Mouse (Mus musculus) embryonic facial prominence, embryonic 11.5 days (tissue): ENCODE data around the gene Pithd1. TPM values are rescaled to one million over a fixed set of nuclear protein-coding genes. Genes with fewer than 3 reads are reported as not detected.
"Not testable (repeated sequence)": the region's sequence is repeated elsewhere in the genome, so short reads cannot be mapped to it uniquely, and the experiment has no call there.

ENCODE experiments used
- ATAC-seq: fragments of 200-750 bp; cut with Nextera tagmentation; replicated peaks from 2 replicates; pipeline ENCODE4 v1.8.0; 2017; ENCODE audit warnings: low read depth; ENCODE audit not compliant: insufficient number of reproducible peaks, low FRiP score, low TSS enrichment
- DNase-seq: peaks from one replicate; pipeline ENCODE4 v3.0.0-alpha.2; 2015; ENCODE audit warnings: low spot score
- H3K27ac ChIP-seq: fragments of 300-500 bp; sonication (generic); replicated peaks from 2 replicates; pipeline ENCODE4 v1.5.1; 2014; ENCODE audit warnings: mild to moderate bottlenecking, low read depth, low read length, control low read depth
- H3K27me3 ChIP-seq: fragments of 300-500 bp; sonication (generic); 2 replicates; pipeline ENCODE4 v1.6.1; 2014; ENCODE audit warnings: mild to moderate bottlenecking, low read length, moderate library complexity, mixed read lengths; ENCODE audit not compliant: control insufficient read depth, insufficient read depth
- H3K36me3 ChIP-seq: fragments of 300-500 bp; sonication (generic); replicated peaks from 2 replicates; pipeline ENCODE4 v1.6.1; 2014; ENCODE audit warnings: low read depth, mild to moderate bottlenecking, low read length, moderate library complexity, mixed read lengths; ENCODE audit not compliant: control insufficient read depth, insufficient read depth
- H3K4me1 ChIP-seq: fragments of 300-500 bp; sonication (generic); 2 replicates; pipeline ENCODE4 v1.6.1; 2014; ENCODE audit warnings: low read length, mixed read lengths; ENCODE audit not compliant: control insufficient read depth, insufficient read depth
- H3K4me2 ChIP-seq: fragments of 300-500 bp; sonication (generic); 2 replicates; pipeline ENCODE4 v1.6.1; 2014; ENCODE audit warnings: low read depth, mild to moderate bottlenecking, control low read depth, low read length, moderate library complexity
- H3K4me3 ChIP-seq: fragments of 300-500 bp; sonication (generic); 2 replicates; pipeline ENCODE4 v1.5.1; 2014; ENCODE audit warnings: low read depth, low read length, control low read depth
- H3K9ac ChIP-seq: fragments of 300-500 bp; sonication (generic); replicated peaks from 2 replicates; pipeline ENCODE4 v1.6.1; 2014; ENCODE audit warnings: mild to moderate bottlenecking, control low read depth, low read length
- H3K9me3 ChIP-seq: fragments of 300-500 bp; sonication (generic); replicated peaks from 2 replicates; pipeline ENCODE4 v1.6.1; 2016; ENCODE audit warnings: mild to moderate bottlenecking, low read length, inconsistent platforms, mixed read lengths; ENCODE audit not compliant: control insufficient read depth
- WGBS: fragments of 180-500 bp; shearing (Covaris S2); extraction: QIAGEN DNeasy Blood & Tissue Kit; methylation state at CpG from one replicate; pipeline ENCODE4 v1.1.7; 2014; 5-methylcytosine and 5-hydroxymethylcytosine counted together
- polyA plus RNA-seq: library from polyadenylated mRNA; unstranded; fragments of >200 nt; fragmentation: Nextera tagmentation; extraction: Ambion mirVana; gene quantifications from 2 replicates; pipeline ENCODE4 v1.2.1, GENCODE M21; 2014

Gene Pithd1
- polyA plus RNA-seq, 1 experiment from 2014 or later, result 67.9 TPM

DNA sequence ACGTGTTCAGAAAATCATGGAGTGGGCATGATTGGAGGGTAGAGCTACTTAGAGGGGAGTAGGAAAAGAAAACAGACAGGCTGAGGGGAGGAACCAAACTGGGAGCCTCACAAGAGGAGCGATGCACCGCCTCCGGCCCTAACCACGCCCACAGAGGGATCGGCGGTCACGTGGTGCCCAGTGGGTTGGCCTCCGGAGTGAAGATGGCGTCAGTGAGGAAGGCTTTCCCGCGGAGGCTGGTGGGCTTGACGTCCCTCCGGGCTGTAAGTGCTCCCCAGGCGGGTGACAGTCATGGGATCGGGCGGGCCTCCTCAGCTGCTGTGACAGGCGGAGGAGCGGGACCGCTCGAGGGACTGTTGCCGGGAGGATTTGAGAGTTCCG lies 40.8 kb downstream of the Pithd1 start, which contains the start of gene Hmgcl:
TSS of gene Hmgcl (plus strand) at position 171 of the 381 bp plus-strand sequence.
- Histone ChIP-seq H3K27me3 (no peaks in the 10 kb centered on the region), H3K4me3 (peak within 1 kb of the TSS; percentile 77), H3K4me2 (peak within 1 kb of the TSS; percentile 85), H3K9me3 (no peaks in the 10 kb centered on the region), H3K27ac (no peak within 1 kb of the TSS), H3K9ac (peak within 1 kb of the TSS; percentile 71), H3K4me1 (no peaks in the 10 kb centered on the region), H3K36me3 (no peaks in the 10 kb centered on the region)
- ATAC-seq (peak; percentile 75), DNase-seq (peak; percentile 96)
- under 1% methylated on average over 23 of the region's 23 CpGs for WGBS

DNA sequence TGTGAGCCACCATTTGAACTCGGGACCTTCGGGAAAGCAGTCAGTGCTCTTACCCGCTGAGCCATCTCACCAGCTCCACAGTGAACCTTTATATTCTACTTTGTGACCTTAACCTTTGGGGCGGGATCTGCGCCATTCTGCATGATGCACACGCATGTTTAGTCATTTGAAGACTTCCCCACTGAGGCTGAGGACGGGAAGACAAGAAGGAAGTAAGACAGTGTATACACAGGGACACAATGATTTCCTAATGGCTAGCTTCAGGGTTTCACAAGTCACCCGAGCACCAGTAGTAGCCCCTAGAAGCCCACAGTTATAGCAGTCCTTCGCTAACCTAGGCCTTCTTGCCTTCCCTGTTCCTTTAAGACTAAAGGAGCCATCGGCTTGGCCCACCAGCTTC lies 41.4 kb downstream of the Pithd1 start:
- Histone ChIP-seq H3K27me3 (no peaks in the 10 kb centered on the region), H3K27ac (no peak overlapping the region), H3K9ac (peak overlapping the region; percentile 39; the same call in 1 of the 2 replicates), H3K4me2 (peak overlapping the region; percentile 85), H3K4me1 (no peaks in the 10 kb centered on the region), H3K9me3 (no peaks in the 10 kb centered on the region), H3K4me3 (no peak overlapping the region), H3K36me3 (no peaks in the 10 kb centered on the region)
- DNase-seq (no peak), ATAC-seq (0 out of 2 replicates have a peak, but pooled peaks have one; percentile 15)
- 78% methylated on average over 10 of the region's 10 CpGs for WGBS

DNA sequence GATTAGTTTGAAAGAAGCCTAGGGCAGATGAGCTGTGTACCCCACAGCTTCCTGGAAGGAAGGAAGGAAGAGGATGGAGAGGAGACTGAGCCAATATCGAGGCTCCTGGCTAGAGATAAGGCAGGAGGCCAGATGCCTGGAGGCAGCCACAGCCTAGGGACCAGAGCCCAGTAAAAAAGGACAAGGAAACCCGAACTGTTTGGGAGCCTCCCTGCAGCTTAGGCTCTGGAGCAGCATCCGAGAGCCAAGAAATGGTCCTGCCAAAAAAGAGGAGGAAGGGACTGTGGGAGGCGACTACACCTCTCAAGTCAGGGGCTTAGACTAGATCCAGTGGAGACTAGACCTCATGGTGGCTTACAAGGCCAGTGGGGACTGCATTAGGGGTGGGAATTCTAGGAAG lies 43.7 kb downstream of the Pithd1 start:
- Histone ChIP-seq H3K9me3 (no peaks in the 10 kb centered on the region), H3K4me2 (no peak overlapping the region), H3K27ac (no peak overlapping the region), H3K4me1 (no peaks in the 10 kb centered on the region), H3K27me3 (no peaks in the 10 kb centered on the region), H3K4me3 (no peak overlapping the region), H3K9ac (no peak overlapping the region), H3K36me3 (no peaks in the 10 kb centered on the region)
- ATAC-seq (no peak), DNase-seq (no peak)
- WGBS, result 65% methylated on average over 4 of the region's 4 CpGs

DNA sequence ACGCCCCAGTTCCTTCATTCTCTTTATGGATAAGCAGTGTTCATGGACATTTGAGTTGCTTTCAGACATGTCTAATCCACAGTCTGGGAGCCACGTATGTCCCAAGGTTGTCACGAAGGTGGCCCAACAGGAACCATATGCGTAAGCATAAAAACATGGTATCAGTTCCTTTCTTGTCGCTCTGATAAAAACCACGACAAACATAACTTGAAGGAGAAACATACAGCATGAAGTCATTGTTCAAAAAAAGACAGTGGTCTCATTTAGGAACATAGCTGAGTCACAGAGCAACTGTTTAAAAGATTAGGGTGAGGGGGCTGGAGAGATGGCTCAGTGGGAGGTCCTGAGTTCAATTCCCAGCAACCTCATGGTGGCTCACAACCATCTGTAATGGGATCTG lies 44.9 kb downstream of the Pithd1 start:
- no peak overlapping the region for H3K4me2 ChIP-seq
- H3K27ac ChIP-seq, result no peak overlapping the region
- no peak overlapping the region for H3K4me3 ChIP-seq
- WGBS, result 88% methylated on average over 6 of the region's 6 CpGs
- no peak overlapping the region for H3K9ac ChIP-seq
- H3K36me3 ChIP-seq, result no peaks in the 10 kb centered on the region
- no peaks in the 10 kb centered on the region for H3K9me3 ChIP-seq
- ATAC-seq, result no peak
- no peaks in the 10 kb centered on the region for H3K4me1 ChIP-seq
- DNase-seq, result no peak
- no peaks in the 10 kb centered on the region for H3K27me3 ChIP-seq

DNA sequence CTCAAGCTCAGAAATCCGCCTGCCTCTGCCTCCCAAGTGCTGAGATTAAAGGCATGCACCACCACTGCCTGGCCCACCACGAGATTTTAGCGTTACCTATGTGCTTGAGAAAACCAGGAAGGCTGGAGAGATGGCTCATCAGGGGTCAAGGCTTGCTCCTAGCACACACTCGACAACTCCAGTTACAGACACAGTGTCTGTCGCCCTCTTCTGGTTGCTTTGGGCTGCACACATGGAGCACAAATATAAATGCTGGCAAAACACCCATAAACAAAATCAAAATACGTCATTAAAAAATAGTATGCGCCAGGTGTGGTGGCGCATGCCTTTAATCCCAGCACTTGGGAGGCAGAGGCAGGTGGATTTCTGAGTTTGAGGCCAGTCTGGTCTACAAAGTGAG lies 46.0 kb downstream of the Pithd1 start:
- 84% methylated on average over 8 of the region's 8 CpGs for WGBS
- not testable (repeated sequence) for DNase-seq, ATAC-seq

DNA sequence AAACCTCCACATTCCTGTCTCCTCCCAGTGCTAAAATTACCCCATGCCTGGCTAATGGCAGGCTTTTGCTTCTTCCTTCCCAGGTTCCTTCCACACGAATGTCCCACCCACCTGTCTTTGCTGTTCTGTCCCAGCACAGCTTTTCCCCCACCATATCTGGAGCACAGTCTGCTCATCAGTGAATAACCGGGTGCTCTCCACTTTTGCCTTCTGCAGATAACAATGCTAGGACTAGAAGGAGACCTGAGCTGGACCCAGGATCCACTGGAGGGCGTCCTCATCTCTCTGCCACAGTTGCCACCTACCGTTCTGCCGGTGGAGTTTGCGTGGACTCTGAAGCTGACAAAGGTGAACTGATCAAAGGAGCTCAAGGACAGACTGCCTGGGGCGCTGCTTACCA lies 48.2 kb downstream of the Pithd1 start:
- Histone ChIP-seq H3K27me3 (no peaks in the 10 kb centered on the region), H3K27ac (no peak overlapping the region), H3K4me1 (no peaks in the 10 kb centered on the region), H3K9ac (no peak overlapping the region), H3K9me3 (no peaks in the 10 kb centered on the region), H3K4me2 (no peak overlapping the region), H3K4me3 (no peak overlapping the region), H3K36me3 (no peaks in the 10 kb centered on the region)
- ATAC-seq (no peak), DNase-seq (no peak)
- WGBS, result 86% methylated on average over 7 of the region's 7 CpGs

More for the DNA sequence above, 46.0 kb downstream of the Pithd1 start:
- H3K9ac ChIP-seq, H3K36me3 ChIP-seq, H3K4me1 ChIP-seq, H3K4me2 ChIP-seq, H3K27me3 ChIP-seq, H3K4me3 ChIP-seq, H3K27ac ChIP-seq, H3K9me3 ChIP-seq: not testable (repeated sequence)

DNA sequence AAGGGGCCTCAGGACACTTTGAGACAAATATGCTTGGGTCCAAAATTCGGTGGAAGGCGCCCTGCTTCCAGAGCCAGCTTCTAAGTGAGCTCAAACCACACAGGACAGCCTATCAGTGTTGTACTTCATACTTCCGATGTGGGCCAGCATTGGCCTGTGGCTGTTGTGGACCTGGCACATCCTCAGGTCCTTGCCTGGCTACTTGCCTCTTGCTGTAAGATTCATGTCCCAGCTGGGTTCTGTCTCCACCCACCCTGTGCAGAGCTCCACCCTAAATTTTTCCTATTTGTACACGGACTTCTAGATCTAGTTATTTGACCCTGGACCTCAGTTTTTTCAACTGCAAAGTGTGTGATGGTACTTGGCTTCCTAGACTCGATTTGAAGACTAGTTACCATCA lies 51.6 kb downstream of the Pithd1 start:
- WGBS, result 47% methylated on average over 5 of the region's 5 CpGs
- Histone ChIP-seq H3K4me1 (no peaks in the 10 kb centered on the region), H3K9me3 (no peaks in the 10 kb centered on the region), H3K4me3 (no peak overlapping the region), H3K36me3 (no peaks in the 10 kb centered on the region), H3K9ac (no peak overlapping the region), H3K4me2 (no peak overlapping the region), H3K27me3 (no peaks in the 10 kb centered on the region), H3K27ac (no peak overlapping the region)
- DNase-seq, result no peak
- ATAC-seq, result no peak

DNA sequence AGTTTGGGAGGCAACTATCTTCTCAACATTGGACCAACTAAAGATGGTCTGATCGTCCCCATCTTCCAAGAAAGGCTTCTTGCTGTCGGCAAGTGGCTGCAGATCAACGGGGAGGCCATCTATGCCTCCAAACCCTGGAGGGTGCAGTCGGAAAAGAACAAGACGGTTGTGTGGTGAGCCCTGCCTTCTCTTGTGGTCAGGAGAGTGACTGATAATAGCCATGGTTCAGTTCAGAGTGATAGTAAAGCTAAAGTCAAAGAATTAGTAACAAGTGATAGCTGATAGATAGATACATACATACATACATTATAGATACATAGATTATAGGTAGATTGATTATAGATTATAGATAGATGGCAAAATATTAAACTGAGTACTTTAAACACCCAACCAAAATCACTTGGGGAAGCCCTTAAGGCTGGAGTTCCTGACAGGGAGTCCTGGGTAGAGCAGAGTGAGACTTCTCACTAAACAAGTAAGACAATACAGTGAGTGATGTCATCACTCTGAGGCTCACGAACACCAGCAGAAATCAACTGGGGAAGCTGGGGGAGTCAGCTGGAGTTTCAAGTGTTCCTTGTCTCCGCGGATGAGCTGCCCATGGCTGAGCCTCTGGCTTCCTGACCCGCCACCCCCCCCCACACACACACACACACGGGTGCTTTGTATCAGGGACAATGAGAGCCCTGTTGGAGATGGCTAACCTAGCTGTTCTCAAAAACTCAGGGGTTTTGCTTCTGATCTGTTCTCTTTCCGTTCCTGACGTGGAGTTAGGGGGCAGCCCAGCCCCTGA lies 52.2 kb downstream of the Pithd1 start:
- no peaks in the 10 kb centered on the region for H3K27me3 ChIP-seq
- H3K9me3 ChIP-seq, result no peaks in the 10 kb centered on the region
- H3K9ac ChIP-seq, result no peak overlapping the region
- H3K36me3 ChIP-seq, result no peaks in the 10 kb centered on the region
- ATAC-seq, result 0 out of 2 replicates have a peak, but pooled peaks have one; percentile 39
- H3K4me2 ChIP-seq, result no peak overlapping the region
- H3K4me3 ChIP-seq, result no peak overlapping the region
- no peaks in the 10 kb centered on the region for H3K4me1 ChIP-seq
- DNase-seq, result no peak
- WGBS, result 40% methylated on average over 12 of the region's 12 CpGs
- no peak overlapping the region for H3K27ac ChIP-seq
